Mouse (Mus musculus): ENCODE measurements at regions not wholly inside any gene's neighbourhood (a gene's known extent, or its start where the extent isn't known, plus 50 kb on each side); places are given as distances from the start of the nearest gene placed in this dataset.

GRCm38 (mm10) chr13:15802043-15802795, 209.4 kb upstream of the Inhba start:
- DNase-seq (ENCODE audit: low spot score in 2 of 2) = peak in 1 of 2 experiments; percentile 10

DNA sequence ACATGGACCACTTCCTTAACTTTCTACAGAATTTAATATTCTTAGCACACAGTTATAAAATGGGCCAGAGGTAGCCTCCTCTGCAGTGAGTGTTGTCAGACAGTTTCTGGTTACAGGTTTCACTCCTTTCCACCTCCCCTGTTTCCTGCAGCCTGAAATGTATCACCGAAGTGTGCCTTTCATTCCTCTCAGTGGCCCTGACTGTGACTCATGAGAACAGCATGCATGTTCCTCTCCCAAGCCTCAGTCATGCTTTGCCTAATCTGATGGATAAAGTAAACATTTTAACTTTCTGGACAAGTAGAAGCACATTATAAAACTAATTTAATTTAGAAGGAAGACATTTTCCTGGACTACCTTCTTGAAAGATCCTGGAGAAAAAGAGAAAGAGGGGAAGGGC, 207.7 kb upstream of the Inhba start:
- no peak for DNase-seq (ENCODE audit: low spot score in 2 of 2)

GRCm38 (mm10) chr13:15806925-15807324, 204.7 kb upstream of the Inhba start:
- no peak for DNase-seq (ENCODE audit: low spot score in 2 of 2)

- DNase-seq (ENCODE audit: low spot score in 2 of 2) = no peak
Measured at GRCm38 (mm10) chr13:15822261-15822850, 189.3 kb upstream of the Inhba start.

- no peak for DNase-seq (ENCODE audit: low spot score in 2 of 2)
Measured at GRCm38 (mm10) chr13:15845806-15846205, 165.8 kb upstream of the Inhba start.

DNA sequence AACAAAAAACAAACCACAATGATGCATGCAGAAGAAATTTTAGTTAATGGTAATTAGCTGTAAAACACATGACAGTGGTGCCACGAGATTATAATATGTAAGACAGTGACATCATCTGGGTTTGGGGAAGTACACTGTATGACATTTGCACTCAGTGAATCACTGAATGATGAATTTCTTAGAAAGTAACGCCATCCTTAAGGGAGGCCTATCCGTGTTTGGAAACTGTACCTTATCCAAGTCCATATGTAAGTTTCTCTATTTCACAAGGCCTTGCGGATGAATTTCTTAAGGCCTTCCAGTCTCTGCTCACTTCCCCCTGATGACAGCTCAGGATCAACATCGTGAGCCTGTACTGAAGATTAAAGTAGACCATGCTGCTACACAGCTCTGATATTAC, 163.6 kb upstream of the Inhba start:
- DNase-seq (ENCODE audit: low spot score in 2 of 2) = no peak

GRCm38 (mm10) chr13:15849129-15849528, 162.5 kb upstream of the Inhba start:
- DNase-seq (ENCODE audit: low spot score in 2 of 2) = no peak

GRCm38 (mm10) chr13:15850358-15850757, 161.3 kb upstream of the Inhba start:
- no peak for DNase-seq (ENCODE audit: low spot score in 2 of 2)

- DNase-seq (ENCODE audit: low spot score in 2 of 2) = no peak
Measured at GRCm38 (mm10) chr13:15853022-15853566, 158.6 kb upstream of the Inhba start.

- DNase-seq (ENCODE audit: low spot score in 2 of 2) = no peak
Measured at GRCm38 (mm10) chr13:15862941-15863340, 148.7 kb upstream of the Inhba start.

GRCm38 (mm10) chr13:15863344-15863743, 148.3 kb upstream of the Inhba start:
- DNase-seq (ENCODE audit: low spot score in 2 of 2) = no peak

DNA sequence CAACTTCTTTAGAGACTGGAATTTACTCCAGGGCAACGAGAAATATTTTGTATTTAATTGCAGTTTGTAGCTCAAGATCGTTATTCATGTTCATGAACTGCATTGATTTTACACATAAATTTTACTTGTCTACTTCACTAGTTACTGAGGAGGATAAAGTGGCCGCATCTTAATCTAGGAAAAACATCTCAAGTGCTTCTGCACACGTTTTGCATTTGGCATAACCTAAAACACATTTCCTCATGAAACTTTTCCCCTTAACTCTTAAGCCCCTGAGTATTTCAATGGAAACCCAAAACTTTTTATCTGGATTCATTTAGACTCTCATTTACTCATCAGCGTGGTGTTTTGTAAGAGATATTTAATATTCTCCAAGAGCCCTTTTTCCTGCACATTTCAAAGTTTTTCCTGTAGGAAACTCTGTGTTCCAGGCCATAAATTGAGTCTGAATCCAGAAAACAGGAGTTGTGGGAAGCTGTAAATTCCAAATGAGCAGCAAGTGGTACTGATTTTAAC, 144.5 kb upstream of the Inhba start:
- no peak for DNase-seq (ENCODE audit: low spot score in 2 of 2)

- no peak for DNase-seq (ENCODE audit: low spot score in 2 of 2)
Measured at GRCm38 (mm10) chr13:15877606-15878005, 134.0 kb upstream of the Inhba start.

GRCm38 (mm10) chr13:15879576-15879975, 132.1 kb upstream of the Inhba start:
- DNase-seq (ENCODE audit: low spot score in 2 of 2) = no peak

GRCm38 (mm10) chr13:15890794-15891193, 120.9 kb upstream of the Inhba start:
- no peak for DNase-seq (ENCODE audit: low spot score in 2 of 2)

DNA sequence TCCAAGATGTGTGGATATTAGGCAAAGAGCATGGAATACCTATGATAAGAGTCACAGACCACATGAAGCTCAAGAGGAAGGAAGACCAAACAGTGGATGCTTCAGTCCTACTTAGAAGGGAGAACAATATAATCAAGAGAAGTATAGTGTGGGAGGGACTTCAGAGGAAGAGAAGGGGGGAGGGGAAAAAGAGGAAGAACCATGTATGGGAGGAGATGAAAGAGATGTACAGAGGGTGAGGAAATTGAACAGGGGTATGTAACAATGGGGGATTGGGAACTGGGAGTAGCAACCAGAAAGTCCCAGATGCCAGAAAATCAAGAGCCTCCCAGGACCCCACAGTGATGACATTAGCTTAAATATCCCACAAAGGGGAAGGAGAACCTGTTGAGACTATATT, 120.2 kb upstream of the Inhba start:
- DNase-seq (ENCODE audit: low spot score in 2 of 2) = no peak

- no peak for DNase-seq (ENCODE audit: low spot score in 2 of 2)
Measured at GRCm38 (mm10) chr13:15898201-15898600, 113.5 kb upstream of the Inhba start.

- no peak for DNase-seq (ENCODE audit: low spot score in 2 of 2)
Measured at GRCm38 (mm10) chr13:15901710-15902675, 109.7 kb upstream of the Inhba start.

DNA sequence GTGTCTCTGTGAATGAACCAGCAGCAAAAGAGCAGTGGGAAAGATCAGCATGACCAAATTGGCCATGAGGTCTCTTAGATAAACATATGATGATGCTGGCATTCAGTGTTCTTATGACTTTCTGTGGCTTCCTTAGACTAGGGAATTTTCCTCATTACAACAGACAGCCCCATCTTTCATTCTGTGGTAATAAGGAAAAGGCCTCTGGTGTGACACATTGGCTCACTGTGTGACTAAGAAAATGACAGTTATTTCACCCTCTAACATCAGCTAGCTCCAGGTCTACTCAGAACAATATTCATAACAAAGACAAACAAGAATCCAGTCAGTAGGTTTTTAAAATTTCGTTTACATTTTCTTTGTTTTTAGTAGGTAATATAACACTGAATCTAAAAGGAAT, 103.8 kb upstream of the Inhba start:
- no peak for DNase-seq (ENCODE audit: low spot score in 2 of 2)

DNA sequence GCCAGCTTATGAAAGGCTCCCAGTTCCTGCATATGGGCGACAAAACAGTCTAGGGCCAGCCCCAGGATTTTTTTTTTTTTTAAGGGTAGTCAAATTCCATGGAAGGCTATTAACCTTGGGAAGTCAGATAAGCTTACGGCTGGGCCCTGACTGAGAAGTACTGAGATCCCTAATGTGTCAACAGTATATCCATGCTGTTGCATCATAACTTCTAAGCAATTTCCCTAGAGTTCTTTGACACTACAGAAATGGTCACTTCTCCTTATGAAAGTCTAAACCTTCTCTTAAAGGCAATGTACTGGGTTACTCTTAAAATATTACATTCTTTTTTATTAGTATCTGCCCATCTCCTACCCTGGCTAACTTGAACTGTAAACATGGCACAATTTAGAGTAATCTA, 101.1 kb upstream of the Inhba start:
- DNase-seq (ENCODE audit: low spot score in 2 of 2) = no peak

DNA sequence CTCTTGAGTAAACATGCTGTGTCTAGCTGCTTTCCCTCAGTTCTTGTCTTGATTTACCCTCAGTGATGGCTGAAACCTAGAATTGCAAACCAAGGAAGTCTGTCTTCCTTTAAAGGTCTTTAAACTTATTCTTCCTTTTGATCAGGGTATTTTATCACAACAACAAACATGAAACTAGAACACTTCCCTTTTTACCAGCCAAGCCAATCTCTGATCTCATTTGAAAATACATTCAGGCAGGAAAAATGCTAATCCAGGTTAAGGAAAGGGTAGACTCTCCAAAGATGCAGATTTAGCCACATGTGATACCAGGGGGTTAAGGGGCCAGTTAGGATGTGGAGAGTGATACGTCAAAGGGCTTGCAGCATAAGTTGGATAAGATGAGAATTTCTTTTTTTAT, 100.4 kb upstream of the Inhba start:
- DNase-seq (ENCODE audit: low spot score in 2 of 2) = no peak

DNA sequence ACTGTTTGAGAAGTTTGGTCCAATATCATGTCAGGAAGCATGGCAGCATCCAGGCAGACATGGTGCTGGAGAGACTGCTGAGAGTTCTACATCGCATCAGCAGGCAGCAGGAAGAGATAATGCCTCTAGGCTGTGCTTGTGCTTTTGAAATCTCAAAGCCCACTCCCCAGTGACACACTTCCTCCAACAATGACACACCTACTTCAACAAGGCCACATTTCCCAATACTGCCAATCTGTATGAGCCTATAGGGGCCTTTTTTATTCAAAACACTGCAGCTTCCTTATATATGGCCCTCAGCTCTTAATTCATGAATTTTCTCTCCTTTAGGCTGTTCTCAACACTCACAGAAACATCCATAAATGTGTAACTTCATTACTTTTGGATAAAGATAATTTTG, 97.4 kb upstream of the Inhba start:
- DNase-seq (ENCODE audit: low spot score in 2 of 2) = no peak
